Mouse (Mus musculus) liver, adult (tissue): ENCODE data around the gene Add3.

Experiments used
- GATA4 ChIP-seq: IDR thresholded peaks from 2 replicates; pipeline ENCODE4 v1.6.1; 2014; ENCODE audit warnings: mild to moderate bottlenecking, low read length; ENCODE audit not compliant: insufficient replicate concordance

Add3 gene

DNA sequence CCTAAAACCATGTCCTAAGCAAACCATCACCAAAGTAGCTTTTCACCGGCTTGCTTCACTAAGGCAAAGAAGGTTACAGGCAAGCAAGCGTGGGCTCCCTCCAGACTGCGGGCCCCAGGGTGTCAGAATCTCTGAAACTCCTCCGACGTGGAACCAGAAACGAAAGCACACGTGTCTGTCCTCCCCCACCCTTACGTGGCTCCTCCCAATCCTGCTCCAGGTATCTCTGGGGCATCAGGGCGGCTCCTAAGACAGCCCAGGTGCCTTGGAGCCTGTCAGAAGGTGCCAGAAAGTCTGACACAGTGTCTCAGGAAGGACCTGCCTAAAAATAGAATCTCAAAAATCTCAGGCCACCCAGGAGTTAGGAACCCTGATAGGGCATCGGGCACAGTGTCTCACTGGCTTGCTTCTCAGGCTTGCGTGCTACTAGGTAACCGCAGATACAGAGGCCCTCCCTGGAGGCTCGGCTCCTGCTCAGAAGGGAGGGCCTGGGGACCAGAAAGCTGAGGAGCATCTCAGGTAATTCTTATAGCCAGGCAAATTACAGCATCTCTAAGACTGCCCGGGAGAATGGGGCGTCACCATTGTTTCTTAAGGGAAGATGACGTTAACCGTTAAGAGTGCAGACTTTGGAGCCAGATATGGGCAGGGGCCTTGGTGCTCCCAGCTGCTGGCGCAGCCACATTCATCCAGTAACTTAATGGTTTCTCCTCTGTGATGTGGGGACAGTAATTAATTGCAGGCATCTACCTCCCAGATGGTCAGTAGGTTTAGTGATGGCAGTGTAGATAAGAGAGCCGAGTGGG, 136.9 kb downstream of the Add3 start:
- TF ChIP-seq GATA4: no peak

DNA sequence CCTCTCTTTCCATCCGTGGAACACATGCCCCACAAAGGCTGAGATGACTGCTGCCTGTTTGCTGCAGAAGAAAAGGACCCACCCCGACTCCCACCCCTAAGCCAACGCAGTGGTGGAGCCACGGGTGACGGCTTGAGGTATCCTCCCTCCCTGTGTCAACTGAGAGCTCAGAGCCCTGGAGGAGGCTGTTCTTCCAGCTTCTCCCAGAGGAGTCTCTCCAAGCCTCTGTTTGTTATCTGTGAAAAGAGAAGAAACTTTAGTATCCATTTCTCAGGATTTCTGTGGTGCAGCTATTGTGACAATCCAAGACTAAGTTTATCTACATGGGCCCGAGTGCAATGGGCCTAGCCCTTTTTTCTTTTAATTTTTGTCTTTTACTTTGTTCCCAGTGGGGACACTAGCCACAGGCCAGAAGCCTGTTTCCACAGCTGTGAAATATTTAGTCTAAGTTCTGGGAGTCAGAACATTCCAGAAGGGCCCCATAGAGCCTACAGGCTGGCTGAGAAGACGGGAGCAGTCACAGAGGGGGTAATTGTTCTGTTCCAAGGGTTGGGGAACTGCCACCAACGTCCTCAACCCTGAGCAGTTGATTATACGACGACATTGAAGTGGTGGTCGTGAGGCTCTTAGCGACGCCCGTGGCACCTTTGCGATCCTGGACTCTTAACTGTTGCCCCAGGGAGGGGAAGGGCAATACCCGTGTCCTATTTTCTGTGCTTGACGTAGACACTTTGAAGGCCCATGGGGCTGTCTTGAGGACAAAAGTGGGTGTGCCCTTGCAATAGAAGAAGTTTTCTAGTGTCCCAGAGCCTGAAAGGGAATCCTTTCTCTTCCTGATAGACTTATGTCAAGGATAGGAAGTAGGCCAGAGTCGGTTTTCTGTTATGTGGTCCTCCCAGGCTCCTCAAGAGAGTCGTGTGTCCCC, 138.5 kb downstream of the Add3 start:
- TF ChIP-seq GATA4: no peak

GRCm38 (mm10) chr19:53280254-53280653, 140.0 kb downstream of the Add3 start:
- TF ChIP-seq GATA4: no peak

GRCm38 (mm10) chr19:53282571-53282970, 142.3 kb downstream of the Add3 start:
- TF ChIP-seq GATA4: no peak

GRCm38 (mm10) chr19:53283742-53284141, 143.5 kb downstream of the Add3 start:
- no peak for TF ChIP-seq GATA4

DNA sequence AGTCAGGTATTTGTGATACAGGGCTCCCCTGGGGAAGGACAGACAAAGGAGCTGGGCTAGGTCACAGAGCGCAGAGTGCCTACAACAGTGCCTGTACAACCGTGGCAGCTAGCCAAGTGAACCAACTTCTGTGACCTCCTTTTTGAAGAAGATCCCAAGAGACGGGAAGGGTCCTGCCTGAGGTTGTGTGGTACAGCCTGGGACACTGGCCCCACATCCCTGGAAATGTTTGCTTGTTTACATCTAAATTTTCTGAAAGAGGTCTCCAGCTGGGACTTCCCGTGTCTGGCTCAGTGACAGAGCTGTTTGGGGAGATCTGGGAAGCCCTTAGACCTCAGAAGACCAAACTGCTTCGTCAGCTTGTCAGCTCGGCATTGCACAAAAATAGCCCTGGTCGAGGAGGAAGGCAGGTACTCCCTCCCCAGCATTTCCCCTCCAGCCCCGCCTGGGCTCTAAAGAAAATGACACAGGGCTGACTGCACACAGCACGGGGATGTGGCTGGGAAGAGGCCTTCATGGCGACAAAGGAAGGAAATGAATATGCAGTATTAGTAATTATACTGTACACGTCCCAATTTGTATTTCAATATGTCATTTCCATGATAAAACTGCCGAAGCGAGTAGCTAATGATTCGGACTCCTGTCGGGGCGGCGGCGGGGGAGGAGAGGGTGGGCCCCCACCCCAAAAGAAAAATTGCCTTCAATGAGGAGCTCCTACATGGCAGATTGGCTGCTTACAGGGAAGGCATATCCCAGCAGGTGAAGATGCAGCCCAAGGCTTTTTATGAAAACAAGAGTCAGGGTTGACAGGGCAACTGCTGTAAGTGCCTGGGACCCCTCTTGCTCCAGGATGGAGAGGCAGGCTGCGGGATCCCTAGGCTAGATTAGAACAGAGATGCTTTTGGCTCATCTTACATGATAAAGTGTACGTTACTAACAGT, 144.3 kb downstream of the Add3 start:
- no peak for TF ChIP-seq GATA4

- TF ChIP-seq GATA4: no peak
Observed at GRCm38 (mm10) chr19:53296331-53297254, 156.3 kb downstream of the Add3 start.
